8 mouse cellular contexts compared by ENCODE assay signal in genomic region chr17:57087049-57087832, GRCm38 (mm10). TPM values are rescaled to one million over a fixed set of nuclear protein-coding genes. Genes with fewer than 3 reads are reported as not detected.
DNase-seq lines count a peak whose midpoint lies in the region; ATAC-seq lines count a peak whose summit lies in the region.

TSS of gene Tubb4a (minus strand) at chr17:57087782.

- 2% methylated on average over 31 of the region's 31 CpGs for WGBS in intestine, embryonic 16.5 days
- 2% methylated on average over 31 of the region's 31 CpGs for WGBS in limb, embryonic 13.5 days
- 1% methylated on average over 31 of the region's 31 CpGs for WGBS in midbrain, embryonic 16.5 days

- peak; percentile 30 to 49 for DNase-seq in adrenal gland, postnatal 36 days
- DNase-seq in cerebellum, postnatal 10 days, result peak; percentile 92 to 94
- DNase-seq in frontal cortex, postnatal 10 days (ENCODE audit: low spot score in 2 of 2), result peak; percentile 77 to 83
- no peak for DNase-seq in urinary bladder, postnatal 14 days (ENCODE audit: low spot score)

- H3K27me3 ChIP-seq in intestine, embryonic 16.5 days (replicated peaks; ENCODE audit: control insufficient read depth, insufficient read depth, low read length), result no peaks in the 10 kb centered on the region
- peaks cover 50% of the 10 kb centered on the region for H3K27me3 ChIP-seq in limb, embryonic 13.5 days
- H3K27me3 ChIP-seq in midbrain, embryonic 16.5 days (ENCODE audit: control insufficient read depth, insufficient read depth, low read depth, low read length), result no peaks in the 10 kb centered on the region

- no peaks in the 10 kb centered on the region for H3K36me3 ChIP-seq in intestine, embryonic 16.5 days (ENCODE audit: control insufficient read depth, insufficient read depth, low read length)
- no peaks in the 10 kb centered on the region for H3K36me3 ChIP-seq in limb, embryonic 13.5 days
- peaks cover 12% of the 10 kb centered on the region; the same call in 1 of the 2 replicates for H3K36me3 ChIP-seq in midbrain, embryonic 16.5 days (ENCODE audit: control insufficient read depth, insufficient read depth, low read length)

- H3K9ac ChIP-seq in intestine, embryonic 16.5 days (ENCODE audit: low read depth, low read length), result peak within 1 kb of the TSS; percentile 62
- peak within 1 kb of the TSS; percentile 60 for H3K9ac ChIP-seq in limb, embryonic 13.5 days
- peak within 1 kb of the TSS; percentile 87 for H3K9ac ChIP-seq in midbrain, embryonic 16.5 days (ENCODE audit: low read depth, low read length)

- peak within 1 kb of the TSS; percentile 72 for H3K4me2 ChIP-seq in intestine, embryonic 16.5 days (ENCODE audit: low read depth, low read length)
- peak within 1 kb of the TSS; percentile 62 for H3K4me2 ChIP-seq in limb, embryonic 13.5 days (replicated peaks)
- peak within 1 kb of the TSS; percentile 74 for H3K4me2 ChIP-seq in midbrain, embryonic 16.5 days (ENCODE audit: low read length)

- H3K4me3 ChIP-seq in intestine, embryonic 16.5 days (ENCODE audit: low read length), result peak within 1 kb of the TSS; percentile 46
- H3K4me3 ChIP-seq in limb, embryonic 13.5 days, result peak within 1 kb of the TSS; percentile 42
- peak within 1 kb of the TSS; percentile 57 for H3K4me3 ChIP-seq in midbrain, embryonic 16.5 days (ENCODE audit: low read depth, low read length)

- peaks cover 5% of the 10 kb centered on the region for H3K4me1 ChIP-seq in intestine, embryonic 16.5 days (ENCODE audit: control insufficient read depth, insufficient read depth, low read length)
- peaks cover 6% of the 10 kb centered on the region for H3K4me1 ChIP-seq in limb, embryonic 13.5 days
- peaks cover 14% of the 10 kb centered on the region for H3K4me1 ChIP-seq in midbrain, embryonic 16.5 days (ENCODE audit: control insufficient read depth, insufficient read depth, low read length)

- H3K9me3 ChIP-seq in intestine, embryonic 16.5 days (ENCODE audit: control insufficient read depth, low read length), result no peaks in the 10 kb centered on the region
- H3K9me3 ChIP-seq in limb, embryonic 13.5 days, result no peaks in the 10 kb centered on the region
- no peaks in the 10 kb centered on the region for H3K9me3 ChIP-seq in midbrain, embryonic 16.5 days (replicated peaks; ENCODE audit: control insufficient read depth, low read length, poor library complexity, severe bottlenecking)

- peak; percentile 74 for ATAC-seq in intestine, embryonic 16.5 days
- peak; percentile 71 for ATAC-seq in limb, embryonic 13.5 days (ENCODE audit: low FRiP score, low read depth)
- ATAC-seq in midbrain, embryonic 16.5 days, result peak; percentile 96
- no peak for ATAC-seq in activated CD4-positive, CD25-positive, alpha-beta regulatory T cell, adult 4 months

- H3K27ac ChIP-seq in intestine, embryonic 16.5 days (ENCODE audit: low read length), result no peak within 1 kb of the TSS
- H3K27ac ChIP-seq in limb, embryonic 13.5 days, result no peak within 1 kb of the TSS
- H3K27ac ChIP-seq in midbrain, embryonic 16.5 days (ENCODE audit: low read length), result peak within 1 kb of the TSS; percentile 80

RNA-seq across cellular contexts. Expression of gene Tubb4a, which starts in this region (rescaled TPM):
- total RNA-seq in adrenal gland, postnatal 36 days (2021), result 1 to 10 TPM; 3.7 to 4.2 TPM
- polyA plus RNA-seq in intestine, embryonic 16.5 days (2015; fragmentation: Nextera tagmentation; extraction: Ambion mirVana), result 20.3 and 22.6 TPM in 2 replicates
- 16.3 and 17.5 TPM in 2 replicates for polyA plus RNA-seq in limb, embryonic 13.5 days (2015; fragmentation: Nextera tagmentation; extraction: Ambion mirVana)
- polyA plus RNA-seq in midbrain, embryonic 16.5 days (2015; fragmentation: Nextera tagmentation; extraction: Ambion mirVana), result 383 and 394 TPM in 2 replicates
- 1 to 10 TPM; 3.5 to 4.2 TPM for polyA plus RNA-seq in activated CD4-positive, CD25-positive, alpha-beta regulatory T cell, adult 4 months (2017; shearing (Covaris generic))

Comparison
In these comparisons a context has a peak if more than half of its experiments do, and no peak if none do; other contexts are left out.
1. RNA of gene Tubb4a (polyA plus RNA-seq): 383 to 394 TPM in midbrain, embryonic 16.5 days; 20.3 to 22.6 TPM in intestine, embryonic 16.5 days, 16.3 to 17.5 TPM in limb, embryonic 13.5 days and 3.5 to 4.2 TPM in activated CD4-positive, CD25-positive, alpha-beta regulatory T cell, adult 4 months; every median in the first group is over 10 times any median in the second.
2. Peak in every context shown above with its lines, with median percentiles within 50 percentile points of each other: H3K4me2 ChIP-seq, H3K4me3 ChIP-seq and H3K9ac ChIP-seq.